Comparison of ENCODE assay signal across 23 mouse cellular contexts in genomic region chr2:161196713-161197372, GRCm38 (mm10).
DNase-seq lines count a peak whose midpoint lies in the region; ATAC-seq and TF ChIP-seq lines count a peak whose summit lies in the region.
"Had no signal": no experiment of that assay in that cellular context is flagged by ENCODE, and none has a peak within 500 bp of the region (broad histone marks: within the 10 kb centered on the region; RNA-seq: fewer than 3 reads in every experiment).

No protein-coding gene starts in this region.

- no peaks in the 10 kb centered on the region for H3K9me3 ChIP-seq in forebrain, embryonic 12.5 days
- no peaks in the 10 kb centered on the region for H3K9me3 ChIP-seq in forebrain, postnatal 0 days (ENCODE audit: low read length)
- H3K9me3 ChIP-seq in midbrain, embryonic 14.5 days (ENCODE audit: control insufficient read depth, low read length) = no peaks in the 10 kb centered on the region
- H3K9me3 ChIP-seq in midbrain, embryonic 11.5 days (ENCODE audit: control insufficient read depth, low read length) = no peaks in the 10 kb centered on the region
- H3K9me3 ChIP-seq: heart, embryonic 12.5 days; limb, embryonic 13.5 days; liver, embryonic 12.5 days had no signal

- H3K4me3 ChIP-seq in forebrain, embryonic 12.5 days (replicated peaks) = no peak overlapping the region
- H3K4me3 ChIP-seq in forebrain, postnatal 0 days (ENCODE audit: low read depth, low read length) = no peak overlapping the region
- H3K4me3 ChIP-seq in midbrain, embryonic 14.5 days (replicated peaks; ENCODE audit: low read depth, low read length) = no peak overlapping the region
- no peak overlapping the region for H3K4me3 ChIP-seq in midbrain, embryonic 11.5 days (ENCODE audit: low read depth, low read length)
- H3K4me3 ChIP-seq: heart, embryonic 12.5 days; limb, embryonic 13.5 days; liver, embryonic 12.5 days had no signal

- H3K27me3 ChIP-seq in forebrain, embryonic 12.5 days = peaks cover 4% of the 10 kb centered on the region; the same call in 1 of the 2 replicates
- no peaks in the 10 kb centered on the region for H3K27me3 ChIP-seq in forebrain, postnatal 0 days (ENCODE audit: insufficient read depth, low read length)
- H3K27me3 ChIP-seq in midbrain, embryonic 14.5 days (ENCODE audit: control insufficient read depth, insufficient read depth, low read length) = no peaks in the 10 kb centered on the region
- no peaks in the 10 kb centered on the region for H3K27me3 ChIP-seq in midbrain, embryonic 11.5 days (ENCODE audit: control insufficient read depth, insufficient read depth, low read length)
- H3K27me3 ChIP-seq: limb, embryonic 13.5 days; liver, embryonic 12.5 days had no signal

- H3K27ac ChIP-seq in forebrain, embryonic 12.5 days = no peak overlapping the region
- no peak overlapping the region for H3K27ac ChIP-seq in forebrain, postnatal 0 days (ENCODE audit: low read depth, low read length)
- H3K27ac ChIP-seq in midbrain, embryonic 14.5 days (replicated peaks; ENCODE audit: low read depth, low read length) = no peak overlapping the region
- no peak overlapping the region for H3K27ac ChIP-seq in midbrain, embryonic 11.5 days (ENCODE audit: low read depth, low read length)
- H3K27ac ChIP-seq: limb, embryonic 13.5 days; liver, embryonic 12.5 days had no signal

- ATAC-seq in forebrain, embryonic 12.5 days (ENCODE audit: low FRiP score) = peak; percentile 87; the same call in 1 of the 2 replicates
- no peak for ATAC-seq in forebrain, postnatal 0 days
- no peak for ATAC-seq in midbrain, embryonic 14.5 days (ENCODE audit: low FRiP score, low TSS enrichment)
- no peak for ATAC-seq in midbrain, embryonic 11.5 days (ENCODE audit: low FRiP score)
- ATAC-seq: intestine, postnatal 0 days; liver, embryonic 12.5 days; midbrain, embryonic 16.5 days had no signal

- no peak for TF ChIP-seq POLR2A in brain, embryonic 14.5 days (IDR thresholded peaks at IDR 0.05; ENCODE audit: borderline replicate concordance, extremely low read depth, insufficient read depth, insufficient read length, poor library complexity, severe bottlenecking)

- 74% methylated on average over 7 of the region's 7 CpGs for WGBS in forebrain, embryonic 12.5 days
- WGBS in forebrain, postnatal 0 days = 66% methylated on average over 7 of the region's 7 CpGs
- WGBS in midbrain, embryonic 14.5 days = 87% methylated on average over 7 of the region's 7 CpGs
- 95% methylated on average over 7 of the region's 7 CpGs for WGBS in midbrain, embryonic 11.5 days

- TF ChIP-seq CTCF in forebrain, postnatal 0 days (IDR thresholded peaks at IDR 0.05; ENCODE audit: low read depth) = no peak
- no peak for TF ChIP-seq CTCF in brain, embryonic 14.5 days (IDR thresholded peaks at IDR 0.05; ENCODE audit: borderline replicate concordance, extremely low read depth, insufficient read depth, insufficient read length)

- no peaks in the 10 kb centered on the region for H3K36me3 ChIP-seq in forebrain, embryonic 12.5 days (replicated peaks)
- no peaks in the 10 kb centered on the region for H3K36me3 ChIP-seq in forebrain, postnatal 0 days (ENCODE audit: insufficient read depth)
- H3K36me3 ChIP-seq in midbrain, embryonic 14.5 days (ENCODE audit: control insufficient read depth, insufficient read depth, low read length) = no peaks in the 10 kb centered on the region
- H3K36me3 ChIP-seq in midbrain, embryonic 11.5 days (ENCODE audit: control insufficient read depth, insufficient read depth, low read length) = no peaks in the 10 kb centered on the region
- H3K36me3 ChIP-seq: heart, embryonic 12.5 days; limb, embryonic 13.5 days; liver, embryonic 12.5 days had no signal

- no peak for DNase-seq in forebrain, postnatal 0 days
- peak; percentile 60 for DNase-seq in midbrain, embryonic 14.5 days
- DNase-seq in midbrain, embryonic 11.5 days (ENCODE audit: low spot score, missing footprints) = no peak
- DNase-seq in brain, embryonic 14.5 days (ENCODE audit: low read depth) = peak; percentile 91
- DNase-seq in retina, postnatal 1 day = peak; percentile 77
- DNase-seq in MN1 (ENCODE audit: low spot score) = no peak
- DNase-seq: adrenal gland, postnatal 25 days; cerebellum, adult 9-10 months; gastrocnemius, postnatal 25 days; heart, adult 18-20 months; heart, postnatal 10 days; kidney, postnatal 25 days; layer of hippocampus, postnatal 36 days; lung, adult 18-20 months; lung, postnatal 10 days; right cerebral cortex, postnatal 14 days; thymus, postnatal 14 days had no signal

- no peak overlapping the region for H3K4me2 ChIP-seq in forebrain, embryonic 12.5 days
- H3K4me2 ChIP-seq in forebrain, postnatal 0 days (ENCODE audit: low read depth) = no peak overlapping the region
- H3K4me2 ChIP-seq in midbrain, embryonic 14.5 days (ENCODE audit: low read length) = no peak overlapping the region
- no peak overlapping the region for H3K4me2 ChIP-seq in midbrain, embryonic 11.5 days
- H3K4me2 ChIP-seq: heart, embryonic 12.5 days; limb, embryonic 13.5 days; liver, embryonic 12.5 days had no signal

- H3K4me1 ChIP-seq in forebrain, embryonic 12.5 days = peaks cover 6% of the 10 kb centered on the region
- H3K4me1 ChIP-seq in forebrain, postnatal 0 days (ENCODE audit: insufficient read depth) = peaks cover 6% of the 10 kb centered on the region; the same call in 1 of the 2 replicates
- H3K4me1 ChIP-seq in midbrain, embryonic 14.5 days (ENCODE audit: control insufficient read depth, insufficient read depth, low read length) = peaks cover 4% of the 10 kb centered on the region; the same call in 1 of the 2 replicates
- no peaks in the 10 kb centered on the region for H3K4me1 ChIP-seq in midbrain, embryonic 11.5 days (ENCODE audit: control insufficient read depth, insufficient read depth, low read length)
- H3K4me1 ChIP-seq: heart, embryonic 12.5 days; limb, embryonic 13.5 days; liver, embryonic 12.5 days had no signal

- H3K9ac ChIP-seq in forebrain, embryonic 12.5 days = no peak overlapping the region
- no peak overlapping the region for H3K9ac ChIP-seq in forebrain, postnatal 0 days
- H3K9ac ChIP-seq in midbrain, embryonic 14.5 days (replicated peaks; ENCODE audit: low read length) = no peak overlapping the region
- no peak overlapping the region for H3K9ac ChIP-seq in midbrain, embryonic 11.5 days (ENCODE audit: low read length)
- H3K9ac ChIP-seq: heart, embryonic 12.5 days; limb, embryonic 13.5 days; liver, embryonic 12.5 days had no signal

Comparison
In these comparisons a context has a peak if more than half of its experiments do, and no peak if none do; other contexts are left out.
1. DNase-seq: peak in midbrain, embryonic 14.5 days (single experiment), brain, embryonic 14.5 days (single experiment) and retina, postnatal 1 day (single experiment); none in forebrain, postnatal 0 days (single experiment), midbrain, embryonic 11.5 days (single experiment) and MN1 (single experiment).